9 mouse cellular contexts compared by ENCODE assay signal in the genomic region with DNA sequence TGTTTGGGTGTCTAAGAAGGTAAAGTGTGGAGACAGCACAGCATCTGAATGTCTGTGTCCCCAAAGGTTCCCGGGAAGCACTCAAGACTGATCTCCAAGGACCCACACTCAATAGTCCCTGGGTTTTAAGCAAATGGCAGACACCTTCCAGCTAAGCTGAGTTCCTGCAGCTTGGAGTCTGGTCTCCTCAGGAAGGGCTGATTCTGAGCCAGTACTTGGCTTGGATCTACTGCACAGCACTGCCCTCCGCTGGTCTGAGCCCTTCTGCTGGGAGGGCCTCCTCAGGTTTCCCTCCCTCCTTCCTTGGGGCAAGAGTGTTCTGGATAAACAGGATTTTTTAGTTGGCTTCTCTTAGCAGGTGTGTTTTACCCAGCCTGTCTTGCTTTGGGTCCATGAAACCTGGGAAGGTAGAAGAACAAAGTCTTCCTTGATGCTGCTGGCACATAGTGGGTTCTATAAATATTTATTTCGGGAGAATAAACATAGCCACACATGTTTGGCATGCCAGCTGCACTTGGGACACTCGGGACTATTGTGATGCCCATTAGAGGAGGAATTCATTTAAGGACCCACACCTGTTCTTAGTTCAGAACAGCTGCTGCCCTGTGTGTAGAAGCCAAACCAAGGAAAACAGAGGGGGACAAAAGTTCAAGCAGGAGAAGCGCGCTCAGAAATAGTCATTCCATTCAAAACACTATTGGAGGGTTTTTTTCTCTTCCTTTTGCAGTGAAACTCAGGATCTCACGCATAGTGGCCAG. TPM values are rescaled to one million over a fixed set of nuclear protein-coding genes. Genes with fewer than 3 reads are reported as not detected.
A peak's percentile ranks its signal among the peaks of the same experiment; 100 is the strongest.
DNase-seq lines count a peak whose midpoint lies in the region; ATAC-seq lines count a peak whose summit lies in the region.
"Had no signal": no experiment of that assay in that cellular context is flagged by ENCODE, and none has a peak within 500 bp of the region (broad histone marks: within the 10 kb centered on the region; RNA-seq: fewer than 3 reads in every experiment).

No protein-coding gene starts in this region.

- H3K9ac ChIP-seq in midbrain, embryonic 15.5 days = no peak overlapping the region

- peak; percentile 56; the same call in 1 of the 2 replicates for ATAC-seq in midbrain, embryonic 15.5 days (replicated peaks)
- 0 out of 2 replicates have a peak, but pooled peaks have one; percentile 23 for ATAC-seq in megakaryocyte, adult 5-6 weeks (ENCODE audit: poor library complexity, severe bottlenecking)

- no peaks in the 10 kb centered on the region for H3K36me3 ChIP-seq in midbrain, embryonic 15.5 days (replicated peaks)
- H3K36me3 ChIP-seq in midbrain, embryonic 10.5 days = no peaks in the 10 kb centered on the region

- no peak overlapping the region for H3K4me2 ChIP-seq in midbrain, embryonic 15.5 days

- H3K4me3 ChIP-seq in midbrain, embryonic 15.5 days = no peak overlapping the region
- H3K4me3 ChIP-seq in midbrain, embryonic 10.5 days = no peak overlapping the region

- peak; percentile 68 for DNase-seq in adrenal gland, postnatal 14 days
- DNase-seq in adrenal gland, postnatal 4 days (ENCODE audit: low spot score in 2 of 2) = no peak
- no peak for DNase-seq in midbrain, embryonic 10.5 days (ENCODE audit: low spot score)
- DNase-seq in cerebellum, postnatal 36 days = peak; percentile 49 to 53
- peak; percentile 64 for DNase-seq in kidney, adult 9 months
- no peak for DNase-seq in spleen, postnatal 14 days (ENCODE audit: low spot score in 2 of 2)

- no peak overlapping the region for H3K27ac ChIP-seq in midbrain, embryonic 15.5 days
- no peak overlapping the region for H3K27ac ChIP-seq in midbrain, embryonic 10.5 days (replicated peaks)

- WGBS in midbrain, embryonic 15.5 days = 51% methylated on average over 7 of the region's 7 CpGs
- 57% methylated on average over 7 of the region's 7 CpGs for WGBS in midbrain, embryonic 10.5 days

- H3K9me3 ChIP-seq in midbrain, embryonic 15.5 days = no peaks in the 10 kb centered on the region
- no peaks in the 10 kb centered on the region for H3K9me3 ChIP-seq in midbrain, embryonic 10.5 days (replicated peaks)

- peaks cover 8% of the 10 kb centered on the region for H3K4me1 ChIP-seq in midbrain, embryonic 15.5 days
- H3K4me1 ChIP-seq in midbrain, embryonic 10.5 days = peaks cover 23% of the 10 kb centered on the region

- H3K27me3 ChIP-seq in midbrain, embryonic 15.5 days (replicated peaks) = no peaks in the 10 kb centered on the region
- peaks cover 8% of the 10 kb centered on the region; the same call in 1 of the 2 replicates for H3K27me3 ChIP-seq in midbrain, embryonic 10.5 days (ENCODE audit: low read depth, poor library complexity, severe bottlenecking)

RNA-seq across cellular contexts. Expression of gene Srp9, which starts 8.7 kb away (rescaled TPM):
- 48.0 and 56.0 TPM in 2 replicates for total RNA-seq in adrenal gland, postnatal 14 days (2021)
- total RNA-seq in adrenal gland, postnatal 4 days (2021) = 10 to 100 TPM; 60.0 to 68.5 TPM
- polyA plus RNA-seq in midbrain, embryonic 15.5 days (2015; fragmentation: Nextera tagmentation; extraction: Ambion mirVana) = 125 and 128 TPM in 2 replicates
- 156 and 165 TPM in 2 replicates for polyA plus RNA-seq in midbrain, embryonic 10.5 days (2016; fragmentation: Nextera tagmentation; extraction: Ambion mirVana)
- total RNA-seq in megakaryocyte, adult 5-6 weeks (2015) = 143 and 149 TPM in 2 replicates
- total RNA-seq in megakaryocyte, adult 5-6 weeks (2017) = 97.9 and 104 TPM in 2 replicates

RNA-seq across cellular contexts. Expression of gene Vmn1r1, which starts 48.5 kb away (rescaled TPM):
- not detected in 2 replicates for total RNA-seq in adrenal gland, postnatal 14 days (2021)
- total RNA-seq in adrenal gland, postnatal 4 days (2021) = not detected
- not detected in 2 replicates for polyA plus RNA-seq in midbrain, embryonic 15.5 days (2015; fragmentation: Nextera tagmentation; extraction: Ambion mirVana)
- polyA plus RNA-seq in midbrain, embryonic 10.5 days (2016; fragmentation: Nextera tagmentation; extraction: Ambion mirVana) = not detected in 2 replicates
- not detected in 2 replicates for total RNA-seq in megakaryocyte, adult 5-6 weeks (2015)
- total RNA-seq in megakaryocyte, adult 5-6 weeks (2017) = not detected in 2 replicates
- polyA plus RNA-seq: frontal cortex, adult 2 months had no signal

Comparison
In these comparisons a context has a peak if more than half of its experiments do, and no peak if none do; other contexts are left out.
1. DNase-seq: peak in adrenal gland, postnatal 14 days (single experiment), cerebellum, postnatal 36 days (2 of 2) and kidney, adult 9 months (single experiment); none in adrenal gland, postnatal 4 days (0 of 2), midbrain, embryonic 10.5 days (single experiment) and spleen, postnatal 14 days (0 of 2).